Mouse (Mus musculus): ENCODE results near the gene Vps8.

DNA sequence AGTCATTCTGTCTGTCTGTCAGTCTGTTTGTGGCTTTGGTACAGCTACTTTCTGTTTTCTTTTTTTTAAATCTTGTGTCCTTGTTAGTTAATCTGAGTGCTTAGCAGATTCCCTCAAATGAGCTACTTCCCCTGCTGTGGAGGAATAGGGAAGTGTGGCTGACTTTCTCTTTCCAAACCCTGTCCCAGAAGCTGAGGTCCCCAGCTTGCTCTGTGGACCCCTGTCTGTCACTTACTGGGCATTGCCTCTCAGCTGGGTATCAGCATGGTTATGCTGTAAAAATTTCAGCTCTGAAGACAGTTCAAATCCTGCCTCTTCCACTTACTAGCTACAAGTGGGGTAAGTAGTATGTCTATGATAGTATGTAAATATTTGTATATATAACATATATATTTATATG lies 11.1 kb upstream of the Vps8 start:
- TF ChIP-seq CTCF (IDR thresholded peaks at IDR 0.05; ENCODE audit: borderline replicate concordance, insufficient read depth, low read length) (no peak), POLR2A (IDR thresholded peaks at IDR 0.05; ENCODE audit: low read depth, low read length) (no peak)
